Mouse (Mus musculus) erythroid progenitor cell, adult 5-6 weeks (primary cell): ENCODE results near the gene Krt72. TPM values are rescaled to one million over a fixed set of nuclear protein-coding genes. Genes with fewer than 3 reads are reported as not detected.

Experiments used
- ATAC-seq: replicated peaks from 2 replicates; pipeline ENCODE4 v1.8.0; 2016; ENCODE audit warnings: moderate number of reproducible peaks, mild to moderate bottlenecking, moderate TSS enrichment, inconsistent platforms; ENCODE audit not compliant: poor library complexity, low FRiP score, severe bottlenecking
- total RNA-seq, 2 experiments: library from RNA; stranded (forward) in 1 of 2; stranded (reverse) in 1 of 2; fragments of 150-400 nt in 1 of 2; fragments of 186-747, 209-891 nt in 1 of 2; gene quantifications; 2 replicates each; pipeline versions ENCODE4 v1.2.3 to v1.2.4; 2015 to 2017; ENCODE audit warnings: low replicate concordance in 2 of 2

Krt72 gene
- total RNA-seq (2015; ENCODE audit: low replicate concordance) (not detected in 2 replicates), total RNA-seq (2017; ENCODE audit: low replicate concordance) (not detected in 2 replicates)

GRCm38 (mm10) chr15:101786360-101786759, at the start of gene Krt72:
Gene Krt72 (minus strand): TSS chr15:101786460.
- ATAC-seq: no peak

- ATAC-seq: no peak
Observed at GRCm38 (mm10) chr15:101834784-101835328, 48.6 kb upstream of the Krt72 start.

GRCm38 (mm10) chr15:101833131-101833530, 46.9 kb upstream of the Krt72 start:
- no peak for ATAC-seq

GRCm38 (mm10) chr15:101829441-101829840, 43.2 kb upstream of the Krt72 start:
- ATAC-seq: no peak

GRCm38 (mm10) chr15:101821786-101822185, 35.5 kb upstream of the Krt72 start:
- ATAC-seq: no peak

DNA sequence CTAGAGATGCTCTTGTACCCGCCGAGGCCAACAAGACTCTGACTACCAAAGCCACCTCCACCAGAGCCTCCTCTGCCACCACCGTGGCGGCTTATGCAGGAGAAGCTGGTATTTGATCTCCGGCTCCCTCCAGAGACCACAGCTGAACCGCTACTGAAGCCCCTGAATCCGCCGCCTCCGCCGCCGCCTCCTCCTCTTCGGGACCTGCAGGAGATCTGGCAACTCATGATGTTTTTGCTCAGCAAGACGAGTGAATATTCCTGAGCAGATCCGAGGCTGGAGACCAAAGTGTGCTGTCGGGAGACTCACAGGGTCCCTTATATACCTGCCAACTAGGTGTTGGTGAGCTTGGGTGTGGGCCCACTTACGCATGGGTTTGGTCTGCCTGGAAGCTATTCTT, 31.6 kb upstream of the Krt72 start, which contains the start of gene Krt2:
Gene Krt2, minus strand, starts transcription at position 295 of the 400 bp plus-strand sequence.
- ATAC-seq: no peak

DNA sequence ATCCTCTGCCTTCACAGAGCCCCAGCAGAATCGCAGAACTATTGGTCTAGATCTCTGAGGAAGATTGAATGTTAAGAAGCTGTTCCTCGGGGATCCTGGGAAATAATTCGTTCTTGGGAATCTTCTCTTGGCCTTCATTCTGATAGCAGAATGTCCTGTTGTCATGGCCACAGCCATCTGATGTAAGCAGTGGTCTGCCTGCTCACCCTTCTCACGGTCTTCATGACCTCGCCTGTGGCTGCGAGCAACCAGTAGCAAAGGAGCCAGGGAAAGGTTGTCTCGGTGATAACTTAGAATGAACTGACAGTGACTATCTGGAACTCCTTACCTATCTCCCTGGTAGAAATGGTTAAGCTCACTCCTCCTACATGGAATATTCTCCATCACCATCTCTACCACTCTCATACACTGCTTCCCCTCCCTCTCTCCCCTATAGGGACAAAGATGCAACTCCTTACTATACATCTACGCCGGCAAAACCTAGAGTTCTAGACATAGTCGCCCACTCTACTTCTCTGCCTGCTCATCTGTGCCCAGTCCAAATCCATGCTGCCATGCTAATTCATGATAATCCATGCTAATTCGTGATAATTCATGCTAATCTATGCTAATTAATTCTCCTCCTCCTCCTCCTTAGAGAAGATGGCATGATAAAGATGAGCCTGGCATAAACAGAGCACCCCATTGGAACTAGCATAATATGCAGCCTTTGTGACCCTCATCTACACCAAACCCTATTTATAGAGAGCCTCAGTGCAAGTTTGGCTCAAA, 17.0 kb upstream of the Krt72 start:
- ATAC-seq: no peak

GRCm38 (mm10) chr15:101802296-101802835, 16.1 kb upstream of the Krt72 start, which contains the start of gene Krt73:
Gene Krt73 (minus strand): TSS chr15:101802346.
- no peak for ATAC-seq

DNA sequence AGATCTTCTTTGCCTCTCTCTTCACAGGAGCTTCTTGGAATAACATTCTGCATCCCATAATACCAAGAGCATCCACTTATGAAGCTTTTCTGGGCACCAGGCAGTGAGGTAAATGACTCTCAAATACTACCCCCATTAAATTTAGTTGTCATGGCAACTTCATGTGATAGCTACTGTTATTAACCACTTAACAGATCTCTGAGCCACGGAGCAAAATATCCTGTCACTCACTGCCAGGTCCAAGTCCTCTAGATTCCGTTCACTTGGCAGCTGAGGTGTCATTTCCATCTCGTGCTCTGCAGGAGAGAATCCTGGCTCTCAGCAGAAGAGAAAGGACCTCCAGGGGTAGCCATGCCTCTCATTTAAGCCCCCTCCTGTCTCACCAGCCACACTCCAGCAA, 4.6 kb upstream of the Krt72 start:
- no peak for ATAC-seq

- ATAC-seq: no peak
Observed at GRCm38 (mm10) chr15:101773420-101773819, 12.8 kb downstream of the Krt72 start.

GRCm38 (mm10) chr15:101772711-101773081, 13.6 kb downstream of the Krt72 start:
- peak; percentile 33; the same call in 1 of the 2 replicates for ATAC-seq

GRCm38 (mm10) chr15:101772080-101772710, 14.1 kb downstream of the Krt72 start:
- no peak for ATAC-seq

- no peak for ATAC-seq
Observed at GRCm38 (mm10) chr15:101770226-101770625, 16.0 kb downstream of the Krt72 start.

GRCm38 (mm10) chr15:101742711-101743110, 43.5 kb downstream of the Krt72 start, which contains the start of gene Krt71:
Gene Krt71 (minus strand): TSS chr15:101743109.
- ATAC-seq: no peak

DNA sequence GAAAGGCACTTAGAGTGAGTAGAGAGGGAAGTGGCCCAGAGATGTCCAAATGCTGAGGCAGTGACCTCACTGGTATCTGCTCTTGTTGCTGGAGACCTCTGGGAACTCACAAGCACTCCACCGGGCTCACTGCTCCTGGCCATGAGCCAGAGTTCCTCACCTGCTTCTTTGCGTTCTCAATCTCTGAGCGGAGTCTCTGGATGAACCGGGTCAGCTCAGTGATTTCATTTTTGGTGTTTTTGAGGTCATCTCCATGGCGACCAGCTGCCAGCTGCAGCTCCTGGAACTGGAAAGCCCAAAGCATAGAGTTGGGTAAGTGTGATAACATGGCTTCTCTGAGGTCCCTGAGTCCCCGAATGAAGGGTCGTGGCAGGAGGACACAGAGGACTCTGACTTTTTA, 48.5 kb downstream of the Krt72 start:
- ATAC-seq: no peak

DNA sequence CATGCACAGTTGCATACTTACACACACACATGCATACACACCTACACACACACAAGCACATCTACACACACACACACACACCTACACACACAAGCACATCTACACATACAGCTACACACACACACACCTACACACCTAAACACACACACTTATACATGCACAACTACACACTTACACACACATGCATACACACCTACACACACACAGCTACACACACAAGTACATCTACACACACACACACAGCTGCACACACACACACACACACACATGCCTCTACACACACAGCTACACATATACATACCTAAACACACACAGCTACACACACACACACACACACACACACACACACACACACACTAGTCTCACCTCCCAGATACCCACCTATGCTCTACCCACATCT, 55.6 kb downstream of the Krt72 start:
- ATAC-seq: no peak

Other genes with a start within 250 kb of the Krt72 start
- gene Krt82, start 235.8 kb downstream of the Krt72 start, total RNA-seq (2015; ENCODE audit: low replicate concordance): not detected in 2 replicates
- gene Krt82, start 235.8 kb downstream of the Krt72 start, total RNA-seq (2017; ENCODE audit: low replicate concordance): not detected in 2 replicates
- gene Krt90, start 223.5 kb downstream of the Krt72 start, total RNA-seq (2015; ENCODE audit: low replicate concordance): not detected in 2 replicates
- gene Krt90, start 223.5 kb downstream of the Krt72 start, total RNA-seq (2017; ENCODE audit: low replicate concordance): not detected in 2 replicates
- not detected in 2 replicates for gene Krt75, start 212.6 kb downstream of the Krt72 start, total RNA-seq (2015; ENCODE audit: low replicate concordance)
- gene Krt75, start 212.6 kb downstream of the Krt72 start, total RNA-seq (2017; ENCODE audit: low replicate concordance): not detected in 2 replicates
- not detected in 2 replicates for gene Gm5414, start 158.3 kb downstream of the Krt72 start, total RNA-seq (2015; ENCODE audit: low replicate concordance)
- gene Gm5414, start 158.3 kb downstream of the Krt72 start, total RNA-seq (2017; ENCODE audit: low replicate concordance): not detected in 2 replicates
- gene Gm5478, start 139.1 kb downstream of the Krt72 start, total RNA-seq (2015; ENCODE audit: low replicate concordance): not detected in 2 replicates
- not detected in 2 replicates for gene Gm5478, start 139.1 kb downstream of the Krt72 start, total RNA-seq (2017; ENCODE audit: low replicate concordance)
- gene Krt6b, start 106.2 kb downstream of the Krt72 start, total RNA-seq (2015; ENCODE audit: low replicate concordance): not detected in 2 replicates
- gene Krt6b, start 106.2 kb downstream of the Krt72 start, total RNA-seq (2017; ENCODE audit: low replicate concordance): not detected in 2 replicates
- not detected in 2 replicates for gene Krt6a, start 92.2 kb downstream of the Krt72 start, total RNA-seq (2015; ENCODE audit: low replicate concordance)
- gene Krt6a, start 92.2 kb downstream of the Krt72 start, total RNA-seq (2017; ENCODE audit: low replicate concordance): not detected in 2 replicates
- not detected in 2 replicates for gene Krt5, start 73.6 kb downstream of the Krt72 start, total RNA-seq (2015; ENCODE audit: low replicate concordance)
- gene Krt5, start 73.6 kb downstream of the Krt72 start, total RNA-seq (2017; ENCODE audit: low replicate concordance): not detected in 2 replicates
- not detected in 2 replicates for gene Krt71, start 43.4 kb downstream of the Krt72 start, total RNA-seq (2015; ENCODE audit: low replicate concordance)
- gene Krt71, start 43.4 kb downstream of the Krt72 start, total RNA-seq (2017; ENCODE audit: low replicate concordance): not detected in 2 replicates
- not detected in 2 replicates for gene Krt73, start 15.9 kb upstream of the Krt72 start, total RNA-seq (2015; ENCODE audit: low replicate concordance)
- gene Krt73, start 15.9 kb upstream of the Krt72 start, total RNA-seq (2017; ENCODE audit: low replicate concordance): not detected in 2 replicates
- gene Krt2, start 31.7 kb upstream of the Krt72 start, total RNA-seq (2015; ENCODE audit: low replicate concordance): not detected in 2 replicates
- not detected in 2 replicates for gene Krt2, start 31.7 kb upstream of the Krt72 start, total RNA-seq (2017; ENCODE audit: low replicate concordance)
- not detected in 2 replicates for gene Krt1, start 64.3 kb upstream of the Krt72 start, total RNA-seq (2015; ENCODE audit: low replicate concordance)
- not detected in 2 replicates for gene Krt1, start 64.3 kb upstream of the Krt72 start, total RNA-seq (2017; ENCODE audit: low replicate concordance)
- gene Krt77, start 83.2 kb upstream of the Krt72 start, total RNA-seq (2015; ENCODE audit: low replicate concordance): not detected in 2 replicates
- gene Krt77, start 83.2 kb upstream of the Krt72 start, total RNA-seq (2017; ENCODE audit: low replicate concordance): not detected in 2 replicates
- not detected in 2 replicates for gene Krt76, start 106.5 kb upstream of the Krt72 start, total RNA-seq (2015; ENCODE audit: low replicate concordance)
- gene Krt76, start 106.5 kb upstream of the Krt72 start, total RNA-seq (2017; ENCODE audit: low replicate concordance): not detected in 2 replicates
- not detected in 2 replicates for gene Krt4, start 138.3 kb upstream of the Krt72 start, total RNA-seq (2015; ENCODE audit: low replicate concordance)
- not detected in 2 replicates for gene Krt4, start 138.3 kb upstream of the Krt72 start, total RNA-seq (2017; ENCODE audit: low replicate concordance)
- gene Krt79, start 153.9 kb upstream of the Krt72 start, total RNA-seq (2015; ENCODE audit: low replicate concordance): not detected in 2 replicates
- not detected in 2 replicates for gene Krt79, start 153.9 kb upstream of the Krt72 start, total RNA-seq (2017; ENCODE audit: low replicate concordance)
- not detected in 2 replicates for gene Krt78, start 167.8 kb upstream of the Krt72 start, total RNA-seq (2015; ENCODE audit: low replicate concordance)
- gene Krt78, start 167.8 kb upstream of the Krt72 start, total RNA-seq (2017; ENCODE audit: low replicate concordance): not detected in 2 replicates
- not detected in 2 replicates for gene Krt8, start 218.0 kb upstream of the Krt72 start, total RNA-seq (2015; ENCODE audit: low replicate concordance)
- gene Krt8, start 218.0 kb upstream of the Krt72 start, total RNA-seq (2017; ENCODE audit: low replicate concordance): not detected in 2 replicates
- gene Krt18, start 241.7 kb upstream of the Krt72 start, total RNA-seq (2015; ENCODE audit: low replicate concordance): 1.7 TPM in 1 of 2 replicates, not detected in the other
- gene Krt18, start 241.7 kb upstream of the Krt72 start, total RNA-seq (2017; ENCODE audit: low replicate concordance): 0.26 TPM in 1 of 2 replicates, not detected in the other